ENCODE assay signal across 10 mouse cellular contexts in the genomic region with DNA sequence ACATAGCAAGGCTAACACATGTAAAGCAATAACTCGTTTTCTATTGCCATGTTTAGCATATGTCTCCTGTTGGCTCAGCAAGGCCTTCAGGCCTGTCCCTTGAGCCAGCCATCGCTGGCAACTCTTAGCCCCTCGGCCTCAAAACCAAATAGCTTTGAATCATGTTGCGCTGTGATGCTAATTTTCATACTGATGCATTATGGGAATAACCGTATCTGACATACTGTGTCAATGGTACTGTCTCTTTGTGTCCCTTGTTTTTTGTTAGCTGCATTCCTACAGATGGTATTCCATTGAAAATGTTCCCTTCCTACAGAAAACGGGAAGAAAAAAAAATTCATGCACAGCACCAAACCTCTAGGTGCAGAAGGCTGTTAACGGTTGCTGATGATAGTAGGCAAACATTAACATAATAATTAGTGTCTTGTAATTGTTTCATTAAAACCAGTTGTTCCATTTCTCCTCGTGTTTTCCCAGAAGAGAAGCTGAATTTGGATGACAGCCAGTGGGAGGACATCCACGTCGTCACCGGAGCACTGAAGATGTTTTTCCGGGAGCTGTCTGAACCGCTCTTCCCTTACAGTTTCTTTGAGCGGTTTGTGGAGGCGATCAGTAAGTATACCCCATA.
A peak's percentile ranks its signal among the peaks of the same experiment; 100 is the strongest.
DNase-seq lines count a peak whose midpoint lies in the region; ATAC-seq lines count a peak whose summit lies in the region.
"Had no signal": no experiment of that assay in that cellular context is flagged by ENCODE, and none has a peak within 500 bp of the region (broad histone marks: within the 10 kb centered on the region; RNA-seq: fewer than 3 reads in every experiment).

No protein-coding gene starts in this region.

- no peaks in the 10 kb centered on the region for H3K36me3 ChIP-seq in kidney, embryonic 16.5 days (ENCODE audit: insufficient read depth, low read length)
- H3K36me3 ChIP-seq in hindbrain, embryonic 14.5 days (replicated peaks; ENCODE audit: control insufficient read depth, insufficient read depth): no peaks in the 10 kb centered on the region
- H3K36me3 ChIP-seq in midbrain, embryonic 12.5 days: no peaks in the 10 kb centered on the region
- no peaks in the 10 kb centered on the region for H3K36me3 ChIP-seq in intestine, embryonic 15.5 days
- H3K36me3 ChIP-seq: limb, embryonic 12.5 days had no signal

- H3K27ac ChIP-seq in kidney, embryonic 16.5 days (ENCODE audit: low read length): no peak overlapping the region
- H3K27ac ChIP-seq in hindbrain, embryonic 14.5 days: peak overlapping the region; percentile 83
- H3K27ac ChIP-seq in midbrain, embryonic 12.5 days (replicated peaks): 0 out of 2 replicates have a peak overlapping the region, but pooled peaks have one; percentile 3
- no peak overlapping the region for H3K27ac ChIP-seq in intestine, embryonic 15.5 days
- H3K27ac ChIP-seq: limb, embryonic 12.5 days had no signal

- H3K4me2 ChIP-seq in kidney, embryonic 16.5 days (replicated peaks; ENCODE audit: low read depth, low read length): no peak overlapping the region
- H3K4me2 ChIP-seq in hindbrain, embryonic 14.5 days (replicated peaks): peak overlapping the region; percentile 31
- no peak overlapping the region for H3K4me2 ChIP-seq in midbrain, embryonic 12.5 days (replicated peaks)
- no peak overlapping the region for H3K4me2 ChIP-seq in intestine, embryonic 15.5 days (replicated peaks)
- H3K4me2 ChIP-seq: limb, embryonic 12.5 days had no signal

- no peak overlapping the region for H3K4me3 ChIP-seq in kidney, embryonic 16.5 days (ENCODE audit: low read length)
- no peak overlapping the region for H3K4me3 ChIP-seq in hindbrain, embryonic 14.5 days (replicated peaks; ENCODE audit: low read length)
- H3K4me3 ChIP-seq in midbrain, embryonic 12.5 days: no peak overlapping the region
- H3K4me3 ChIP-seq in intestine, embryonic 15.5 days (replicated peaks): no peak overlapping the region
- H3K4me3 ChIP-seq: limb, embryonic 12.5 days had no signal

- no peak for ATAC-seq in kidney, embryonic 16.5 days (ENCODE audit: low FRiP score, low TSS enrichment)
- ATAC-seq in hindbrain, embryonic 14.5 days (ENCODE audit: low FRiP score): peak; percentile 87
- ATAC-seq in midbrain, embryonic 12.5 days (ENCODE audit: low FRiP score, low read depth): no peak
- ATAC-seq in intestine, embryonic 15.5 days: no peak

- H3K9ac ChIP-seq in kidney, embryonic 16.5 days (replicated peaks; ENCODE audit: low read length): no peak overlapping the region
- no peak overlapping the region for H3K9ac ChIP-seq in hindbrain, embryonic 14.5 days
- no peak overlapping the region for H3K9ac ChIP-seq in midbrain, embryonic 12.5 days (replicated peaks)
- H3K9ac ChIP-seq in intestine, embryonic 15.5 days: no peak overlapping the region
- H3K9ac ChIP-seq: limb, embryonic 12.5 days had no signal

- 74% methylated on average over 15 of the region's 15 CpGs for WGBS in kidney, embryonic 16.5 days
- WGBS in hindbrain, embryonic 14.5 days: 35% methylated on average over 15 of the region's 15 CpGs
- WGBS in midbrain, embryonic 12.5 days: 87% methylated on average over 15 of the region's 15 CpGs
- whole genome bisulfite sequencing in intestine, embryonic 15.5 days: 80% methylated on average over 15 of the region's 15 CpGs

- no peaks in the 10 kb centered on the region for H3K4me1 ChIP-seq in kidney, embryonic 16.5 days (ENCODE audit: insufficient read depth, low read length)
- peaks cover 21% of the 10 kb centered on the region for H3K4me1 ChIP-seq in hindbrain, embryonic 14.5 days (replicated peaks; ENCODE audit: control insufficient read depth, insufficient read depth, low read length)
- peaks cover 11% of the 10 kb centered on the region for H3K4me1 ChIP-seq in midbrain, embryonic 12.5 days
- no peaks in the 10 kb centered on the region for H3K4me1 ChIP-seq in intestine, embryonic 15.5 days (replicated peaks)
- H3K4me1 ChIP-seq: limb, embryonic 12.5 days had no signal

- DNase-seq in kidney, adult 18-20 months: peak; percentile 11
- DNase-seq in frontal cortex, adult 2 months (ENCODE audit: extremely low spot score in 1 of 2, low spot score in 1 of 2): peak; percentile 7 to 67
- peak; percentile 68 for DNase-seq in hindbrain, embryonic 14.5 days (ENCODE audit: low spot score)
- no peak for DNase-seq in testis, postnatal 14 days (ENCODE audit: low spot score)
- DNase-seq in urinary bladder, postnatal 25 days (ENCODE audit: low spot score): no peak
- DNase-seq: gastrocnemius, postnatal 36 days had no signal

- no peaks in the 10 kb centered on the region for H3K27me3 ChIP-seq in kidney, embryonic 16.5 days (ENCODE audit: insufficient read depth, low read length)
- H3K27me3 ChIP-seq in hindbrain, embryonic 14.5 days (ENCODE audit: control insufficient read depth, insufficient read depth, low read length): no peaks in the 10 kb centered on the region
- H3K27me3 ChIP-seq in midbrain, embryonic 12.5 days: no peaks in the 10 kb centered on the region
- H3K27me3 ChIP-seq in intestine, embryonic 15.5 days (replicated peaks): no peaks in the 10 kb centered on the region
- H3K27me3 ChIP-seq: limb, embryonic 12.5 days had no signal

- H3K9me3 ChIP-seq in kidney, embryonic 16.5 days (ENCODE audit: low read length): no peaks in the 10 kb centered on the region
- no peaks in the 10 kb centered on the region for H3K9me3 ChIP-seq in hindbrain, embryonic 14.5 days (ENCODE audit: control insufficient read depth, low read length)
- no peaks in the 10 kb centered on the region for H3K9me3 ChIP-seq in midbrain, embryonic 12.5 days
- no peaks in the 10 kb centered on the region for H3K9me3 ChIP-seq in intestine, embryonic 15.5 days
- H3K9me3 ChIP-seq: limb, embryonic 12.5 days had no signal

Comparison
In these comparisons a context has a peak if more than half of its experiments do, and no peak if none do; other contexts are left out.
1. DNase-seq: peak in kidney, adult 18-20 months (single experiment), frontal cortex, adult 2 months (2 of 2) and hindbrain, embryonic 14.5 days (single experiment); none in testis, postnatal 14 days (single experiment) and urinary bladder, postnatal 25 days (single experiment).
2. H3K27ac ChIP-seq: peak in hindbrain, embryonic 14.5 days (single experiment) and midbrain, embryonic 12.5 days (single experiment); none in kidney, embryonic 16.5 days (single experiment) and intestine, embryonic 15.5 days (single experiment).